Mouse (Mus musculus): Measurements from ENCODE around the gene Plpp4. TPM values are rescaled to one million over a fixed set of nuclear protein-coding genes. Genes with fewer than 3 reads are reported as not detected.

The Plpp4 gene
- not detected in 2 replicates for polyA plus RNA-seq (2011; ENCODE audit: insufficient read length, low read depth, missing spikeins)

DNA sequence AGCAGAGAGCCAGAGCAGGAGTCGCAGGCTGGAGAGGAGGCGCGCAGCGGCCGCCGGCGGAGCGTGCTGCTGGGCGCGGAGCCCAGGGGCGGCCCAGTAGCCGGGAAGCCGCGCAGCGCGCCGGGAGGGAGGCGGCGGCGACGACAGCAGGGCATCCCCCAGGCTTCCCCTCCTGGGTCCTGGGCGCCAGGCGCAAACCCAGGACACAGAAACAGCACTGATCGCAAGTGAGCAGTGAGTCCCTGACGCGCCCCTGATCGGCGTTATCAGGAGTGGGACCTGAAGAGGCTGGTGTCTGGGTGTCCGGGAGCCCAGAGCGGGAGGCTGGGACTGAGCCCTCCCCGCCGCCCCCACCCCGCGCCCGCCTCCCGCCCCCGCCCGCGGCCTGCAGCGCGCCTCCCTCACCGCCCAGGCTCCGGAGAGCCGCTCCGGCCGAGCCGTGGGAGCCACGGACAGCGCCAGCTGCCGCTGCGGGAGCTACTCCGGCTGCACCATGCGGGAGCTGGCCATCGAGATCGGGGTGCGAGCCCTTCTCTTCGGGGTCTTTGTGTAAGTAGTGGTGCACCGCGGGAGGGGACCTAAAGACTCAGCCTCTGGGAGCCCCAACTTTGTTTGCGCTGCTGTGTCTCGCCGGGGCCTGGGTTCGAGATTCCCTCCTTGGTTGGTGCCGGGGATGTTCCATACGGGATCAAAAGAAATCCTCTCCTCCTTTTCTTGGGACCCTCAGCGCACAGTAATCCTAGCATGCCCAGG is at the start of gene Plpp4:
Plpp4 (plus strand) TSS at position 411 of the 753 bp plus-strand sequence.
- no peak for TF ChIP-seq CTCF (IDR thresholded peaks at IDR 0.05; ENCODE audit: borderline replicate concordance, insufficient read depth, low read length)
- no peak for TF ChIP-seq POLR2A (IDR thresholded peaks at IDR 0.05; ENCODE audit: low read depth, low read length)
- Histone ChIP-seq H3K27ac (ENCODE audit: insufficient read depth, low read length) (no peak within 1 kb of the TSS), H3K4me3 (ENCODE audit: insufficient read depth, low read length) (no peak within 1 kb of the TSS), H3K4me1 (ENCODE audit: control insufficient read depth, insufficient read depth, low read length) (no peaks in the 10 kb centered on the region)

DNA sequence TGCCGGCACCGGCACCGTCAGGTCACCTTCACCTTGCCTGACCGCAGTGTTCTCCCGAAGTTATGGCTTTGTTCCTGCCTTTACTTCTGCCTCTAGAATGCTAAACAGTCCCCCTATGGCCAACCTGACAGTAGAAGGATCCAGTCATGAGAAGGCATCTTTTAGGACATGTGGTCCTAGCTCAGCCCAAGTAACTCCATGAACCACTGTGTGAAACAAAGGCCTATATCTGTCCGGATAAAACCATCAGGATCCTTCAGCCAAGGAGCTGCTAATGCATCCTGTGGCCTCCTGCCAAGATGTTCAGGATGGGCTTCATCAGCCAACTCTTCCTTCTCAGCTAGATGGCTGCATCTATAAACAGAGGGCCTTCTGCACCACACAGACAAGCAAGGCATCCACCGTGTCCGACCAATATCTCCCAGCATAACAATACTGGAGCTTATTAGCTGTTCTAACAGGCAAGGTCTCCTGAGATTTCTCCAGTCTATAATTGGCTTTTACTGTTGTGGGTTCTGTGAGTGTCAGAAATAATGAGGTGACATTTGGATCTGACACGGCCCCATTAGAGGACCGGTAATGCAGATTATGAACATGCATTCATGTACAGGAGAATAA is 40.8 kb upstream of the Plpp4 start:
- TF ChIP-seq CTCF (IDR thresholded peaks at IDR 0.05; ENCODE audit: borderline replicate concordance, insufficient read depth, low read length) (no peak), POLR2A (IDR thresholded peaks at IDR 0.05; ENCODE audit: low read depth, low read length) (no peak)
- H3K4me1 ChIP-seq (ENCODE audit: control insufficient read depth, insufficient read depth, low read length), result no peaks in the 10 kb centered on the region
- H3K27ac ChIP-seq (ENCODE audit: insufficient read depth, low read length), result no peak overlapping the region

DNA sequence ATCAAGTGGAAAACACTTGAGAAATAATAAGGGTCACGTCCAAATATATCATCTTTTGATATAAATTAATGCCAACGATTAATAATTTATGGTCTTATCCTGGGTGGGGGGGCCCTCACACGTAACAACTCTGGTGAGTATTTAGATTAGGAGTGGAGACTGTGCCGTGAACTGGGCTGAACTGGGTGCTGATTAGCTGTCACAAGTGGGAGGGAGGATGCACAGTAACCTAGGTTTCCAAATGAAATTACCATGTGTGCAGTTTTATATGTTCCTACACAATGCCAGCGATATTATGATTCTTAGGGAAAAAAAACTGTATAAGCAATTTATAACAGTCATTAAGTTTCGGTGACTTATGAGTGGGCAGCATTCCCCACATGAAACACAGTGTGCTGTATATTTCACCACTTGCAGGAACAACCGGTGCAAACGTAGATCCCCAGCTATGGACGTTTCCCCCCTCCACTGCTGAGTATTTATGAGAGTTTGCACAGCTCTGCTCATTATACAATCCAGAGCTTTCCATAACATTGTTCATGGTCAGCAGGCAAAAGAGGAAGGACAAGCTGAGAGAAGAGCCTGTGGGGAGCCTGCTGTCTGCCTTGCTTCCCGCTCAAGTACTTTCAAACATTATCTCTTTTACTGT is 40.2 kb upstream of the Plpp4 start:
- TF ChIP-seq POLR2A (IDR thresholded peaks at IDR 0.05; ENCODE audit: low read depth, low read length) (no peak), CTCF (IDR thresholded peaks at IDR 0.05; ENCODE audit: borderline replicate concordance, insufficient read depth, low read length) (no peak)
- Histone ChIP-seq H3K27ac (ENCODE audit: insufficient read depth, low read length) (no peak overlapping the region), H3K4me1 (ENCODE audit: control insufficient read depth, insufficient read depth, low read length) (no peaks in the 10 kb centered on the region), H3K4me3 (ENCODE audit: insufficient read depth, low read length) (no peak overlapping the region)

More for the DNA sequence above, 40.8 kb upstream of the Plpp4 start:
- no peak overlapping the region for H3K4me3 ChIP-seq (ENCODE audit: insufficient read depth, low read length)

DNA sequence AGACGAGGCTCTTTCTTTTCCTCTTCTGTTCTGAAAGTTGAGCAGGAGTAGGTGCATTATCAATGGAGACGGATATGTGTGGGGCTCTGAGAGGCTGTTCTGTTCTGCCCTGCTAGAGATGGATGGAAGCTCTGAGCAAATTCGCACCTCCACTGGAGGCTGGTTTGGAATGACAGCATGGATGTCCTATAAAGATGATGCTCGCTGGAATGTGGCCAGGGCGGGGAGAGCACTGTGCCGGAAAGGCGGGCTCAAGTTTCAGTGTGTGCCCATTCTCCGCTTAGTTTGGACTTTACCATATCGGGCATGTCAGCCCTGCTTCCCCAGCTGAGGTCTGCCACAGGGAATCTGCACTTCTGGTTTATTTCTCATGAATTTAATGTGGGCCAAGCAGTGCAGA is 35.9 kb upstream of the Plpp4 start:
- H3K4me3 ChIP-seq (ENCODE audit: insufficient read depth, low read length), result no peak overlapping the region
- TF ChIP-seq POLR2A (IDR thresholded peaks at IDR 0.05; ENCODE audit: low read depth, low read length) (no peak), CTCF (IDR thresholded peaks at IDR 0.05; ENCODE audit: borderline replicate concordance, insufficient read depth, low read length) (no peak)

DNA sequence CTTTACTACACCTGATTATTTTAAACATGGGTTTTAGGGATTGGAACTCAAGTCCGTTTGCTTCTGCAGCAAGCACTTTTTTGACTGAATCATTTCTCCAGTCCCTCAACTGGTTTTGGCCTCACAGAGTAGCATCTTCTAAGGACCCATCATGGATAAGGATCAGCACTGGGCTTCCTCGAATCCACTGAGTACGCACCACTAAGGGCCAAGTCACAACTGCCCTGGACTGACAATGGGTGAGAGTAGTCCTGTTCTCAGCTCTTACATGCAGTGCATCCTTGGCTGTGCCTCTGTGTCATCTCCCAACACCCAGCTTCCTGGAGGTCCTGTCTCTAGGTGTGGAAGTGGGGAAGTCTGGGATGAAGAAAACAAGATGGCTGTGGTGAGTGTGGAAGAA is 35.2 kb upstream of the Plpp4 start:
- Histone ChIP-seq H3K4me1 (ENCODE audit: control insufficient read depth, insufficient read depth, low read length) (0 out of 2 replicates have a peak, but pooled peaks cover 5% of the 10 kb centered on the region), H3K27ac (ENCODE audit: insufficient read depth, low read length) (no peak overlapping the region), H3K4me3 (ENCODE audit: insufficient read depth, low read length) (no peak overlapping the region)
- no peak for TF ChIP-seq CTCF (IDR thresholded peaks at IDR 0.05; ENCODE audit: borderline replicate concordance, insufficient read depth, low read length)
- no peak for TF ChIP-seq POLR2A (IDR thresholded peaks at IDR 0.05; ENCODE audit: low read depth, low read length)

More for the DNA sequence above, 35.9 kb upstream of the Plpp4 start:
- Histone ChIP-seq H3K27ac (ENCODE audit: insufficient read depth, low read length) (no peak overlapping the region), H3K4me1 (ENCODE audit: control insufficient read depth, insufficient read depth, low read length) (0 out of 2 replicates have a peak, but pooled peaks cover 5% of the 10 kb centered on the region)

DNA sequence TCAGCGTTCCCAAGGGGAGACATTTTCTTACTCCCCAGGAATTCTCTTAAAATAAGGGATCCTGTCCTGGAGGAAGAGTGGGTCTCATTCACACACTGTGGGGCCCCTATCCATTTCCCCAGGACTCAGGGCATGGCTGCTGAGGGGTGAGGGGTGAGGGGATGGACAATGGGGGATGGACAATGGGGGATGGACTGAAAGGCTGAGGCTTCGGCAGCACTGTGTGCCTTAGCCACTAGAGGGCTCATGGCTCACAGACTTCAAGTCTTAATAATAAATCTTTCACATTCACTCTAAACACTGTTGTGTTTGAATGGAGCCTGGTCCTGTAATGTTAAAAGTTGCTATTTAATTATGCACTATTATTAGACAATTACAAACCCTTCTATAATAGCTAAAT is 21.4 kb upstream of the Plpp4 start:
- Histone ChIP-seq H3K27ac (ENCODE audit: insufficient read depth, low read length) (no peak overlapping the region), H3K4me1 (ENCODE audit: control insufficient read depth, insufficient read depth, low read length) (0 out of 2 replicates have a peak, but pooled peaks cover 3% of the 10 kb centered on the region), H3K4me3 (ENCODE audit: insufficient read depth, low read length) (no peak overlapping the region)
- peak; percentile 70; the same call in 1 of the 2 replicates for TF ChIP-seq CTCF (IDR thresholded peaks at IDR 0.05; ENCODE audit: borderline replicate concordance, insufficient read depth, low read length)
- no peak for TF ChIP-seq POLR2A (IDR thresholded peaks at IDR 0.05; ENCODE audit: low read depth, low read length)

DNA sequence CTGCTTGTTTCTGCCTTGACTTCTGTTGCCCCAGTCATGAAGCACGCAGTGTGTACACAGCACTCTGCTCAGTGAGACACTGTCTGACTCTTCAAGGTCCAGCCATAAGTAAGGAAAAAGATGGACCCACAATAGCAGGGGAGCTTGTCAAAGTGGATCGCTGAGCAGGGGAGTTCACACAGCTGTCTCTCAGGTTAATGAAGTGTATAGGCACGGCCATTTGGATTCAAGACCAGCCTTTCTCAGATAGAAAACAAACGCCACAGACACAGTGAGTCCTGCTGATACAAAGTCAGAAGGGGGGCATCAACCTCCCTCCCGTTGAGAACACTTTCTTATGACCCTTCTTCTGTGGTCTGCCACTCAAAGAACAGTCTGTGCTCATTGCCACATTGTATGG is 20.8 kb upstream of the Plpp4 start:
- H3K4me3 ChIP-seq (ENCODE audit: insufficient read depth, low read length), result no peak overlapping the region
- no peak overlapping the region for H3K27ac ChIP-seq (ENCODE audit: insufficient read depth, low read length)
- 0 out of 2 replicates have a peak, but pooled peaks cover 3% of the 10 kb centered on the region for H3K4me1 ChIP-seq (ENCODE audit: control insufficient read depth, insufficient read depth, low read length)
- TF ChIP-seq CTCF (IDR thresholded peaks at IDR 0.05; ENCODE audit: borderline replicate concordance, insufficient read depth, low read length) (no peak), POLR2A (IDR thresholded peaks at IDR 0.05; ENCODE audit: low read depth, low read length) (no peak)

DNA sequence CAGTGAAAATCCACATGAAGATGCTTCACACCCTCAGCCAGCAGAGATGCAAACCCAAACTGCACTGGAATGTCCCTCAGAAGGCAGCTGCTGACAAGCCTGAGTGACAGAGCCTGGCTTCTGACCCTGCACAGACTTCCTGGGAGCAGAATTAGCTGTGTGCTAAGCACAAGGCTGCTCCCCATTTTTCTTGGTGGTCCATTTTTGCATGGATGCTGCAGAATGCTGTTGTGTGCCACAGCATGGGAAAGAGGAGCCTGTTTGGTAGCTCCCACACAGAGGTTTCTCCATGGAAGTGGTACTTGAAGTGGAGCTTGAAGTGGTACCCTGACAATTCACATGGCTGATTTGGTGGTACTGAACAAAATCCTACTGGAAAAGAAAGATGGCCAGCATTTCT is 5.8 kb upstream of the Plpp4 start:
- Histone ChIP-seq H3K4me1 (ENCODE audit: control insufficient read depth, insufficient read depth, low read length) (no peaks in the 10 kb centered on the region), H3K27ac (ENCODE audit: insufficient read depth, low read length) (no peak overlapping the region), H3K4me3 (ENCODE audit: insufficient read depth, low read length) (no peak overlapping the region)
- TF ChIP-seq CTCF (IDR thresholded peaks at IDR 0.05; ENCODE audit: borderline replicate concordance, insufficient read depth, low read length) (no peak), POLR2A (IDR thresholded peaks at IDR 0.05; ENCODE audit: low read depth, low read length) (no peak)

DNA sequence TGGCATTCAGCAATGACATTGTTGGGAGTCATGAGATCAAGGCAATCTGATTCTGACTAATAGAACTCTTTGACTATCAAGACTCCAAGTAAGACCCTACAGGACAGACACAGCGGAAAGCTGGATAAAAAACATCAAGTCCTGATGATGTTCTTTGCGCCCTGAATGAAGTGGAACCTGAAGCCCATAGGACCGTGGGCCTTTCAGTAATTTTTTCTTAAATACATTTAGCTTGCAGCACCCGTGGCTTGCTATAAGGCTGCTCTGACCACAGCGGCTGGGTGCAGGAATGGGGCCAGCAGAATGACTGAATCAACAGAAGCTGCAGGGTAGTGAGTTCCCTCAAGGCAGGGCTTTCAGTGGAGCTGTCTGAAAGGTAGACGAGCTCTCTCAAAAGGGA is 3.4 kb upstream of the Plpp4 start:
- H3K4me3 ChIP-seq (ENCODE audit: insufficient read depth, low read length), result no peak overlapping the region
- TF ChIP-seq CTCF (IDR thresholded peaks at IDR 0.05; ENCODE audit: borderline replicate concordance, insufficient read depth, low read length) (no peak), POLR2A (IDR thresholded peaks at IDR 0.05; ENCODE audit: low read depth, low read length) (no peak)
- no peaks in the 10 kb centered on the region for H3K4me1 ChIP-seq (ENCODE audit: control insufficient read depth, insufficient read depth, low read length)
- no peak overlapping the region for H3K27ac ChIP-seq (ENCODE audit: insufficient read depth, low read length)

All from embryonic fibroblast, embryonic 13.5 days (primary cell).